Mouse (Mus musculus) small intestine, adult 2 months (tissue): ENCODE results near the gene Dlx1.

Experiments used
- CTCF ChIP-seq: fragments of 200-500 bp; IDR thresholded peaks from 2 replicates; pipeline ENCODE4 v1.5.1; 2012; ENCODE audit warnings: low read depth, mild to moderate bottlenecking, control low read depth, inconsistent platforms, low read length, moderate library complexity, mixed read lengths; ENCODE audit not compliant: insufficient replicate concordance, insufficient read length; ENCODE audit errors: extremely low read depth
- POLR2A ChIP-seq: fragments of 200-500 bp; IDR thresholded peaks from 2 replicates; pipeline ENCODE4 v1.6.1; 2012; ENCODE audit warnings: low read depth, mild to moderate bottlenecking, control low read depth, inconsistent platforms, low read length, moderate library complexity

- TF ChIP-seq CTCF (no peak), POLR2A (no peak)
Measured at GRCm38 (mm10) chr2:71577059-71577458, 49.1 kb downstream of the Dlx1 start.
